Mouse (Mus musculus) heart, adult 2 months (tissue): ENCODE measurements around the gene Pitx3.

Experiments
- CTCF ChIP-seq: fragments of 200-600 bp; IDR thresholded peaks from 2 replicates; pipeline ENCODE4 v1.8.1; 2022; ENCODE audit warnings: antibody characterized with exemption, mild to moderate bottlenecking, moderate library complexity
- EP300 ChIP-seq: fragments of 200-500 bp; IDR thresholded peaks from 2 replicates; pipeline ENCODE4 v1.6.1; 2011; ENCODE audit warnings: low read depth, low read length, control low read depth; ENCODE audit not compliant: insufficient read depth
- POLR2A ChIP-seq: fragments of 200-500 bp; IDR thresholded peaks from 2 replicates; pipeline ENCODE4 v1.6.1; 2011; ENCODE audit warnings: mild to moderate bottlenecking, low read depth, low read length, control low read depth; ENCODE audit not compliant: insufficient read depth

DNA sequence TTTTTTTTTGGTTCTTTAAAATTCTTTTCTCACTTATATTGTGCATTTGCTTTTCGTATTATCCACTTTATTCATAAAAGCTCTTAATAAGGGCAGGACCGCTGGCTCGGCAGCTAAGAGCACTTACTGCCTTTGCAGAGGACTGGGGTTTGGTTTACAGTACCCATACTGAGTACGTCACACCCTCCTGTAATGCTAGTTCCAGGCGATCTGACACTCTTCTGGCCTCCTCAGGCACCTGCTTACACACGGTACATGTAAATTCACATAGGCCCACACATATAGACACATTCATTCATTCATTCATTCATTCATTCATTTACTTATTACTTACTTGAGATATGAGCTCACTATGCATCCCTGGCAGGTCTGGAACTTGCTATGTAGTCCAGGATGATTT is 27.3 kb downstream of the Pitx3 start:
- TF ChIP-seq CTCF (no peak), EP300 (no peak), POLR2A (no peak)
